Mouse (Mus musculus) retina, postnatal 7 days (tissue): ENCODE data around the gene Gm5799.
"Not testable (repeated sequence)": the region's sequence is repeated elsewhere in the genome, so short reads cannot be mapped to it uniquely, and the experiment has no call there.

Source experiments
- DNase-seq: peaks from one replicate; pipeline ENCODE4 v3.0.0-alpha.2; 2012; ENCODE audit warnings: low read depth, low spot score

Gm5799 gene

DNA sequence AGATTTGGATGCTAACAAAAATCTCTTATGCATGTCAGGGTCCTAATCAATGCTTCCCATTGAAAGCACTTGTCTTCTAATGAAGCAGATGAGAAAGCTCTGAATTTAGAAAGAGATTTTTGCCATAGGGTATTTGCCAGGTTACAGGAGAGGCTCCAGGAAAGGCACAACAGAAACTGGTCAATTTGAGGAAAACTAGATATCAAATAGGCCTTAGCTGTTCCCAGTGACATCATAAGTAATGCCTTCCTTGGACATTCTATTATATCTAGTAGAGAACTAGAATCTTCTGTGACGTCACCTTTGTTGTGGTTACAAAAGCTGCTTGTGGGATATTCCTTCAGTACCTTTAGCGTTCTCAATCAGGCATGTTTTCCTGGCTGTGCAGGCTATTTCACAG lies at the start of gene Gm5799:
Gene Gm5799 (plus strand): TSS at position 301 of the 400 bp plus-strand sequence.
- DNase-seq: not testable (repeated sequence)

DNA sequence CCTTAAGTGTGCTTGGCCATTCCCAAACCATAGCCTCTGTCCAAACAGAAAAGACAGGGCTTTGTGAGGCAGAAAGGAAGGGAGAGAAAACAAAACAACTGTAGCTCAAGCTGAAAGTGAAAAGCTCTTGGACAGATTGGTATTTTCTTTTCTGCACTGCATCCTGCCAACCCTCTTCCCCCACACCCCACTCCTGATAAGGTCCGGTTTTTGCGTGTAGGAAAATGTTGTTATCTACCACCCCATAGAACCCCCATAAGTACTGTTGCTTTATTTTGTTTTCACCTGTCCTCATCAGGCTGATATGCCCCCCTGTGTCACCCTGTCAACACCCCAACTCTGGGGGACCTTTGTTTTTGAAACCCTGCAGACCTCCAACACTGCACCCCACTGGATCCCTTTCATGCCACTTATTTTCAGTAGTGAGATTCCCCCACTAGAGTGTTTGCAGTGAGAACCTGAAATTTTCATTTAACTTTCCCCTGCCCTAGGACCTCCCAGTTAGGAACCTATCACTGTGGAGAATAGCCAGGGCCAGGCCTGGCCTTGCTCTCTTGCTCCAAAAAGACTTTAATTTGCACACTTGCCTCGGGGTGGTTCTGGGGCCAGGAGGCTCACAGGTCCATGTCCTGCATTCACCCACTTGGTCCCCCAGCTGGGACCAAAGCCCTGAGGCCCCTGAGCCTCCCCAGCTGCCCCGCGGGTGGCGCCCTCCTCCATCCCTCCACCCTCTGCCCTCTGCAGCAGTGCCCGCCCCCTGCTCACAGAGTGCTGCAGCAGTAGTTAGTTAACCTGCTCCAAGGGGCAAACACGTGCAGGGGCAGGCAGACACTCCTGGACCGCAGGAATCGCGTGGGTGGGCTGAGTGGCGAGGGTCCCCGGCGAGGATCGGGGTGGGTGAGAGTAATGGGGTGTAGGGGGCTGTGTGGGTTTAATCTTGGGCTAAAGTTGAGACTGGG lies 12.0 kb upstream of the Gm5799 start:
- DNase-seq: not testable (repeated sequence)

DNA sequence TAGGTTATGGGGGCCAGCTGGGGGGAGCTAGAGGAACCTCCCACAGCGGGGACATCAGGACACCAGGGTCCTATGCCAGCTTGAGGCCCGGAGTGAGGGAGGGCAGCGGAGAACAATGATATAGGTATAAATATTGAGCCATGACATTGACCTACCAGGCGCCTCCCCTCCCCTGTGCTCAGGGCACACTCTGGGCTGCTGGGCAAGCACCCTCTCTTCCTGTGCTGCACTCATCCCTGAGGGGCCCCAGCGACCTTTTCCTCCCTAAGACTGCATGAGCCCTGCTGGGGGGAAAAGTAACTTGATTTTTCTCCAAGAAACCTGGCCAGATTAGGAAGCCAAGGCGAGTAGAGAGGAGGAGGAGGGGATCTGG lies 11.4 kb upstream of the Gm5799 start:
- not testable (repeated sequence) for DNase-seq

DNA sequence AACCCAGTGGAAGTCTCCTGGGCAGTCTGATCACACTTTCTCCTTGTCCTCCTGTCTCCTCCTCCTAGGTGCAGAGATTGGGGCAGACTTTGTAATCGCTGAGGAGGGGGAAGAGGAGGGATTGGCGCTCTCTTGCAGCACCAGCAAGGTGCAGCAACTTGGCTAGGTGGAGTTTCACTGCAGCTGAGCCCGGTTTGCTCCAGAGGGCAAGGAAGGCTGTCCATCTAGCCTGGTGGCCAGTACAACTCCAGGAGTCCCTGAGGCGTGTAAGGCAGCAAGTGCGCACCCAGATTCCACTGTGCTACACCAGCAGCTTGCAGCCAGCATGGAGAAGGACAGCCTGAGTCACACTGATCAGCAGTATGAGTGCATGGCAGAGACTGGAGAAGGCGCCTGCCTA lies 11.0 kb upstream of the Gm5799 start:
- not testable (repeated sequence) for DNase-seq

DNA sequence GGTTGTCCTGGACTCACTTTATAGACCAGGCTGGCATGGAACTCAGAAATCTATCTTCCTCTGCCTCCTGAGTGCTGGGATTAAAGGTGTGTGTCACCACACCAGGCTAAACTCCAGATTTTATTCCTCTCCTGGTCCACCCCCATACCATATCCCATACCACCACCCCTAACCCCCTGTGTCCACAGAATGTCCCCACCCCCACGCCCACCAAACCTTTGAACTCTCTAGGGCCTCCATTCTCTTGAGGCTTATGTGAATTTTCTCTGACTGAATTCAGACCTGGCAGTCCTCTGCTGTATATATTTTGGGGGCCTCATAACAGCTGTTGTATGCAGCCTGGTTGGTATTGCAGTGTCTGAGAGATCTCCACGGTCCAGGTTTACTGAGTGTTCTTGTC lies 5.2 kb upstream of the Gm5799 start:
- DNase-seq: not testable (repeated sequence)

DNA sequence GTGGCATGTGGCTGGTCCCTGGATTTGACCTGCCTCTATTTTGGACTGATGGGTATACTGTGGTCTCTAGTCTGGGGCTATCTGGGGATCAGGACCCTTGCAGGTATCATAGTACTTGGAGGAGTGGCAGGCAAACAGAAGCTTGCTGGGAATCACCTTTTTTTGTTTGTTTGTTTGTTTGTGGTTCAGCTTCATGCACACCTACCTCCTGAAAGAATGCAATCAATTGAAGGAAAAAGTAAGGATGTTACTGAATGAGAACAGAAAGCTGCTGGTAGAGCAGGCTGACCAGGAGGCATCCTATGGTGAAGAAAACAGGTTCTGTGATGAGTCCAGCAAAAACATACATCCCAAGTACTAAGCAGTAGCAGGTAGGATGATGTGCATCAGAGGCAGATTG lies 2.9 kb downstream of the Gm5799 start:
- DNase-seq: not testable (repeated sequence)

DNA sequence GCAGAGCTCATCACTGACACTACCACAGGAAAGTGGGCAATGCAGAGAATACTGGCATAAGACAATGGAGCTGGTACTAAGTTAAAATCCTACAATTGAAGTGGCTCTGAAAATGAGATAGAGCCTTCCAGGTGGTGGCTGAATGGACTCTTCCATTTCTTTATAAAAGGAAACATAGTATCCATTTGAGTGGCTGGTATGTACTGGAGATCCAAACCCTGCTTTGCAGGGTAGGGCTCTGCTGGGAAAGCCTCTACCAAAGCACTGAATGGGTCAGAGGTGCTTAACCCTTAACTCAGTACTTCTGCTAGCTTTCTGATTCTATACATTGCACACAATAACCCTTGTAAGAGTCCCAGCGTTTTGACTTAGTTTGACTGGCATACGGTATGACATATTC lies 8.9 kb downstream of the Gm5799 start:
- DNase-seq: not testable (repeated sequence)

DNA sequence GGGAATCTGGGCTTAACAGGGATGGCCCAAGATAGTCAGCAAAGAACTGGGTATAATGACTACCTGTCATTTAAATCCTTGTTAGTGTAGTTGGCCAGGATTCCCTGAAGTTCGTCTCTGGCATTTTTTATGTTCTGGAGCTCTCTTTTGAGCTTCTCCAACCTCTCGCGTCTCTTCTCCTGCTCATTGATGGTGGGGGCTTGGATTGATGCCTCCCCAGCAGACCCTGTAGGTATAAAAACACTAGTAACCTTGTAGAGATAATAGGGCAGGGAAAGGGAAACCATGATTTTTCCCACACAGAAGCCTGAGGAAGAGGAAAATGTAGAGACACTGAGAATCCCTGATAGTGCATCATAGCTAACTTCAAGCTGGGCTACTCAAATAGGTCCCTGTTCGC lies 34.6 kb downstream of the Gm5799 start:
- not testable (repeated sequence) for DNase-seq

DNA sequence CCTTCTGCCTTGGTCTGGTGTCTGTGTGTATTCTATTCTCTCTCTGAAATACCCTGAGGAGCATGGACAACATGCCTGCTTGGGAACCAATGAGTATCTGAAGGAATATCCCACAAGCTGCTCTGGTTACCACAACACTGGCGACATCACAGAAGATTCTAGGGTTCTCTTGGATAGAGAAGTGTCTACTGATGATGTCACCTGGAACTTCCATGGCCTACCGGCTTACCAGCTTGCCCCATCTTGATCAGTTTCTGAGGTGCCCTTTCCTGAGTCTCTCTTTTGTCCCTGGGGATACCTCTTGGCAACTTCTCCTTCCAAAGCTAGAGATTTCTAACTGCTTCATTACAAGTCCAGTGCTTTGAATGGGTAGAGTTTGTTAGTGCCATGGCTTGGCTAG lies 35.7 kb downstream of the Gm5799 start, which contains the start of gene Gm17654:
Gene Gm17654 (minus strand): TSS at position 101 of the 400 bp plus-strand sequence.
- not testable (repeated sequence) for DNase-seq
